Mouse (Mus musculus) C2C12 (cell line): ENCODE results near the gene Mtmr3.

Experiments
- CEBPB ChIP-seq: IDR thresholded peaks from one replicate; pipeline ENCODE4 v1.6.1; 2011; ENCODE audit warnings: low read depth, mild to moderate bottlenecking, control low read depth, moderate library complexity
- CTCF ChIP-seq: IDR thresholded peaks from one replicate; pipeline ENCODE4 v1.5.1; 2011; ENCODE audit not compliant: control insufficient read depth, insufficient read depth, insufficient read length
- MYOG ChIP-seq: IDR thresholded peaks from one replicate; pipeline ENCODE4 v1.6.1; 2011; ENCODE audit not compliant: control insufficient read depth, insufficient read length; ENCODE audit errors: extremely low read depth
- USF1 ChIP-seq: IDR thresholded peaks from one replicate; pipeline ENCODE4 v1.6.1; 2011; ENCODE audit warnings: low read depth, mild to moderate bottlenecking, control low read depth, moderate library complexity

DNA sequence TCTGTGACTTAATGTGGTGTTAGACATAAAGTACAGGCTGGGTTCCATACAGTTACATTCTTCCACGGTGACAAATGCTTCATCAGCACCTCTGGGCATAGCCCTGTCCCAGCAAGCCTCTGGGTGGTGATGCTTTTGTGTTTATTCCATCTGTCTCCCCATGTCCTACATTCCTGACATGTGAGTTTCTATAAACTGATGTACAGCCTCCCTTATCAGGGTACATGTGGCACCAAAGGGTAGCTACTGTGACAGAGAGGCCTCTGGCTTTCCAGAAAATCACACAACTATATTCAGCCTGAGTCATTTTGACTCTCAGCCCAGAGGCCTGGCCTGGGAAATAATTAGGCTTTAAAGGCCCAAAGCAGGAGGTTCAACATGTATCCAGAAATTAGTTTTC is 11.9 kb upstream of the Mtmr3 start:
- TF ChIP-seq CTCF, result no peak
- TF ChIP-seq USF1, result no peak
- no peak for TF ChIP-seq MYOG
- TF ChIP-seq CEBPB, result no peak
